Mouse (Mus musculus): ENCODE measurements around the gene Rasgrp1. TPM values are rescaled to one million over a fixed set of nuclear protein-coding genes. Genes with fewer than 3 reads are reported as not detected.

Gene Rasgrp1
- polyA plus RNA-seq, 1 experiment from 2014 or later, result 2.9 TPM

- Histone ChIP-seq H3K4me3 (no peak overlapping the region), H3K4me1 (no peaks in the 10 kb centered on the region; the same call in 1 of the 2 replicates)
- no peak for ATAC-seq
Measured at GRCm38 (mm10) chr2:117357939-117358338, 15.1 kb upstream of the Rasgrp1 start.

GRCm38 (mm10) chr2:117352305-117353123, 9.7 kb upstream of the Rasgrp1 start:
- H3K27ac ChIP-seq, result no peak overlapping the region
- H3K4me3 ChIP-seq, result no peak overlapping the region
- no peak overlapping the region for H3K4me2 ChIP-seq
- no peaks in the 10 kb centered on the region for H3K36me3 ChIP-seq (ENCODE audit: poor library complexity, severe bottlenecking)
- H3K4me1 ChIP-seq, result peaks cover 7% of the 10 kb centered on the region; the same call in 1 of the 2 replicates
- peak; percentile 53; the same call in 1 of the 2 replicates for ATAC-seq
- H3K9ac ChIP-seq, result no peak overlapping the region
- 45% methylated on average over 9 of the region's 9 CpGs for WGBS
- H3K9me3 ChIP-seq (replicated peaks), result no peaks in the 10 kb centered on the region
- no peaks in the 10 kb centered on the region for H3K27me3 ChIP-seq

More at GRCm38 (mm10) chr2:117357939-117358338, 15.1 kb upstream of the Rasgrp1 start:
- Histone ChIP-seq H3K9ac (no peak overlapping the region), H3K27me3 (no peaks in the 10 kb centered on the region), H3K36me3 (ENCODE audit: poor library complexity, severe bottlenecking) (no peaks in the 10 kb centered on the region), H3K4me2 (no peak overlapping the region), H3K27ac (no peak overlapping the region), H3K9me3 (replicated peaks) (no peaks in the 10 kb centered on the region)

GRCm38 (mm10) chr2:117350138-117350537, 7.3 kb upstream of the Rasgrp1 start:
- Histone ChIP-seq H3K9me3 (replicated peaks) (no peaks in the 10 kb centered on the region), H3K4me1 (peaks cover 7% of the 10 kb centered on the region; the same call in 1 of the 2 replicates), H3K36me3 (ENCODE audit: poor library complexity, severe bottlenecking) (no peaks in the 10 kb centered on the region), H3K27me3 (no peaks in the 10 kb centered on the region), H3K9ac (no peak overlapping the region), H3K27ac (no peak overlapping the region), H3K4me2 (no peak overlapping the region), H3K4me3 (no peak overlapping the region)
- peak; percentile 58; the same call in 1 of the 2 replicates for ATAC-seq
- 38% methylated on average over 6 of the region's 6 CpGs for WGBS

- Histone ChIP-seq H3K27me3 (peaks cover 11% of the 10 kb centered on the region; the same call in 1 of the 2 replicates), H3K9ac (no peak overlapping the region), H3K4me2 (peak overlapping the region; percentile 97), H3K9me3 (replicated peaks) (no peaks in the 10 kb centered on the region), H3K4me1 (peaks cover 19% of the 10 kb centered on the region), H3K4me3 (peak overlapping the region; percentile 53; the same call in 1 of the 2 replicates), H3K27ac (no peak overlapping the region), H3K36me3 (ENCODE audit: poor library complexity, severe bottlenecking) (no peaks in the 10 kb centered on the region)
- WGBS, result 33% methylated on average over 7 of the region's 7 CpGs
- peak; percentile 14; the same call in 1 of the 2 replicates for ATAC-seq
Measured at GRCm38 (mm10) chr2:117343240-117343624, 431 bp upstream of the Rasgrp1 start.

- ATAC-seq, result peak; percentile 62
Measured at GRCm38 (mm10) chr2:117342090-117342546, 683 bp downstream of the Rasgrp1 start.

GRCm38 (mm10) chr2:117338501-117338900, 4.3 kb downstream of the Rasgrp1 start:
- Histone ChIP-seq H3K36me3 (ENCODE audit: poor library complexity, severe bottlenecking) (no peaks in the 10 kb centered on the region), H3K27me3 (peaks cover 8% of the 10 kb centered on the region; the same call in 1 of the 2 replicates), H3K27ac (no peak overlapping the region), H3K4me1 (peaks cover 19% of the 10 kb centered on the region), H3K9ac (no peak overlapping the region), H3K9me3 (replicated peaks) (no peaks in the 10 kb centered on the region), H3K4me2 (no peak overlapping the region), H3K4me3 (no peak overlapping the region)
- ATAC-seq, result no peak
- 66% methylated on average over 3 of the region's 3 CpGs for WGBS

More at GRCm38 (mm10) chr2:117342090-117342546, 683 bp downstream of the Rasgrp1 start:
- Histone ChIP-seq H3K27me3 (peaks cover 11% of the 10 kb centered on the region; the same call in 1 of the 2 replicates), H3K4me3 (peak overlapping the region; percentile 53), H3K36me3 (ENCODE audit: poor library complexity, severe bottlenecking) (no peaks in the 10 kb centered on the region), H3K27ac (no peak overlapping the region), H3K4me2 (peak overlapping the region; percentile 97), H3K9me3 (replicated peaks) (no peaks in the 10 kb centered on the region), H3K9ac (peak overlapping the region; percentile 63), H3K4me1 (peaks cover 19% of the 10 kb centered on the region)
- under 1% methylated on average over 19 of the region's 19 CpGs for WGBS

GRCm38 (mm10) chr2:117337902-117338301, 4.9 kb downstream of the Rasgrp1 start:
- Histone ChIP-seq H3K4me2 (no peak overlapping the region), H3K9me3 (replicated peaks) (no peaks in the 10 kb centered on the region), H3K36me3 (ENCODE audit: poor library complexity, severe bottlenecking) (no peaks in the 10 kb centered on the region), H3K9ac (no peak overlapping the region), H3K4me3 (no peak overlapping the region), H3K4me1 (peaks cover 13% of the 10 kb centered on the region), H3K27ac (no peak overlapping the region), H3K27me3 (peaks cover 2% of the 10 kb centered on the region; the same call in 1 of the 2 replicates)
- no peak for ATAC-seq
- WGBS, result 97% methylated on average over 7 of the region's 7 CpGs

GRCm38 (mm10) chr2:117336946-117337665, 5.7 kb downstream of the Rasgrp1 start:
- Histone ChIP-seq H3K4me1 (peaks cover 6% of the 10 kb centered on the region), H3K9me3 (replicated peaks) (no peaks in the 10 kb centered on the region), H3K9ac (no peak overlapping the region), H3K27me3 (no peaks in the 10 kb centered on the region), H3K27ac (no peak overlapping the region), H3K4me3 (no peak overlapping the region), H3K4me2 (no peak overlapping the region), H3K36me3 (ENCODE audit: poor library complexity, severe bottlenecking) (no peaks in the 10 kb centered on the region)
- ATAC-seq, result no peak
- WGBS, result 75% methylated on average over 5 of the region's 5 CpGs

- no peaks in the 10 kb centered on the region for H3K36me3 ChIP-seq (ENCODE audit: poor library complexity, severe bottlenecking)
- H3K4me2 ChIP-seq, result no peak overlapping the region
- 33% methylated on average over 4 of the region's 4 CpGs for WGBS
- no peaks in the 10 kb centered on the region for H3K4me1 ChIP-seq
- no peak overlapping the region for H3K9ac ChIP-seq
- no peak overlapping the region for H3K27ac ChIP-seq
- ATAC-seq, result no peak
- no peaks in the 10 kb centered on the region for H3K9me3 ChIP-seq (replicated peaks)
- H3K27me3 ChIP-seq, result no peaks in the 10 kb centered on the region
- H3K4me3 ChIP-seq, result no peak overlapping the region
Measured at GRCm38 (mm10) chr2:117335552-117336188, 7.1 kb downstream of the Rasgrp1 start.

- Histone ChIP-seq H3K4me1 (no peaks in the 10 kb centered on the region; the same call in 1 of the 2 replicates), H3K4me3 (no peak overlapping the region), H3K9me3 (replicated peaks) (no peaks in the 10 kb centered on the region), H3K27me3 (no peaks in the 10 kb centered on the region), H3K4me2 (no peak overlapping the region), H3K27ac (no peak overlapping the region), H3K36me3 (ENCODE audit: poor library complexity, severe bottlenecking) (no peaks in the 10 kb centered on the region), H3K9ac (no peak overlapping the region)
- WGBS, result 52% methylated on average over 5 of the region's 5 CpGs
- peak; percentile 66; the same call in 1 of the 2 replicates for ATAC-seq
Measured at GRCm38 (mm10) chr2:117331634-117332033, 11.2 kb downstream of the Rasgrp1 start.

GRCm38 (mm10) chr2:117328521-117329285, 14.1 kb downstream of the Rasgrp1 start:
- H3K27me3 ChIP-seq, result no peaks in the 10 kb centered on the region
- no peak overlapping the region for H3K4me2 ChIP-seq
- no peaks in the 10 kb centered on the region for H3K9me3 ChIP-seq (replicated peaks)
- 71% methylated on average over 9 of the region's 9 CpGs for WGBS
- no peak for ATAC-seq
- no peak overlapping the region for H3K9ac ChIP-seq
- no peak overlapping the region for H3K4me3 ChIP-seq
- H3K36me3 ChIP-seq (ENCODE audit: poor library complexity, severe bottlenecking), result no peaks in the 10 kb centered on the region
- no peak overlapping the region for H3K27ac ChIP-seq
- no peaks in the 10 kb centered on the region; the same call in 1 of the 2 replicates for H3K4me1 ChIP-seq

All from forebrain, embryonic 13.5 days (tissue).